Mouse (Mus musculus): Measurements from ENCODE around the gene Olfr1313. TPM values are rescaled to one million over a fixed set of nuclear protein-coding genes. Genes with fewer than 3 reads are reported as not detected.
"Not testable (repeated sequence)": the region's sequence is repeated elsewhere in the genome, so short reads cannot be mapped to it uniquely, and the experiment has no call there.

The Olfr1313 gene
- not detected in 2 replicates for polyA plus RNA-seq (2015; fragmentation: Nextera tagmentation; extraction: Ambion mirVana)

DNA sequence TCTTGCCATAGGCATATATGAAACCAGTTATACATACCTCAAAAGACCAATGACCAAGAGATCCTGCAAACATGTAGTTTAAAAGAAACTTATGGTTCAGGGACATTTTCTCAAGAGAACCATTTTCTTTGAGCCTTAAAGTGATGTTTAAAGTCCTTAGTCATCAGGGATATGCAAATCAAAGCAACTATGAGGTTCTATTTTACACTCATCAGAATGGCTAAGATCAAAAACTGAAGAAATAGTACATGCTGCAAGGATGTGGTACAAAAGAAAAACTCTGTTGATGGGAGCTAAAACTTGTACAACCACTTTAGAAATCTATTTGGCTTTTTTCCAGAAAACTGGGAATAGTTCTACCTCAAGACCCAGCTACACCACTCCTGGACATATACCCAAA is at the start of gene Olfr1313:
Gene Olfr1313, minus strand, starts transcription at position 101 of the 400 bp plus-strand sequence.
- Histone ChIP-seq H3K36me3 (ENCODE audit: control insufficient read depth, insufficient read depth, low read length) (no peaks in the 10 kb centered on the region), H3K9me3 (ENCODE audit: control insufficient read depth, low read length) (no peaks in the 10 kb centered on the region), H3K27ac (replicated peaks) (no peak within 1 kb of the TSS), H3K4me2 (replicated peaks; ENCODE audit: low read depth) (no peak within 1 kb of the TSS), H3K4me3 (ENCODE audit: low read depth, low read length) (no peak within 1 kb of the TSS), H3K27me3 (ENCODE audit: control insufficient read depth, insufficient read depth, low read length) (no peaks in the 10 kb centered on the region), H3K9ac (ENCODE audit: low read length) (no peak within 1 kb of the TSS), H3K4me1 (replicated peaks; ENCODE audit: control insufficient read depth, insufficient read depth) (no peaks in the 10 kb centered on the region)
- DNase-seq (ENCODE audit: low spot score) (no peak), ATAC-seq (ENCODE audit: low FRiP score, low TSS enrichment) (no peak)
- TF ChIP-seq CTCF (IDR thresholded peaks at IDR 0.05; ENCODE audit: low read depth), result no peak
- no peak for TF ChIP-seq EP300 (optimal IDR thresholded peaks at IDR 0.05)

DNA sequence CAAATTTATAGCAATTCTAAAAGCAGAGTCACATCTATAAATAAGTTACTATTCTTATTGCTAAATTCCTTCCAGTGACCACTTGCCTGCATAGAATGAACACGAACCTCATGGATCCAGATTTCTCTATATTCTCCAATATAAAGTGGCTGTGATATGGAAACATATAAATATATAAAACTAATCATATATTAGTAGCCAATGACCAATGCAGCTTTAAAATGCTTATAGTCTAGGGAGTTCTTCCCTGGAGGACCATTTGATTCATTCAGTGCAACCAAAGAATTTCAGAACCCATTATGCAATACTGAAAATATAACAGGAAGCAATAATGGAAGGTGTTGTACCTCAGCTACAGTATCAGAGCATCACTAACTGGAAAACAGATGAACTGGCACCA is 37.7 kb upstream of the Olfr1313 start, which contains the start of gene Olfr1315-ps1:
Gene Olfr1315-ps1, minus strand, starts transcription at position 101 of the 400 bp plus-strand sequence.
- TF ChIP-seq EP300 (optimal IDR thresholded peaks at IDR 0.05), result no peak
- no peak for TF ChIP-seq CTCF (IDR thresholded peaks at IDR 0.05; ENCODE audit: low read depth)
- Histone ChIP-seq H3K27ac (replicated peaks) (no peak within 1 kb of the TSS), H3K4me3 (ENCODE audit: low read depth, low read length) (no peak within 1 kb of the TSS), H3K36me3 (ENCODE audit: control insufficient read depth, insufficient read depth, low read length) (no peaks in the 10 kb centered on the region), H3K4me1 (replicated peaks; ENCODE audit: control insufficient read depth, insufficient read depth) (no peaks in the 10 kb centered on the region), H3K9ac (ENCODE audit: low read length) (no peak within 1 kb of the TSS), H3K27me3 (ENCODE audit: control insufficient read depth, insufficient read depth, low read length) (no peaks in the 10 kb centered on the region), H3K4me2 (replicated peaks; ENCODE audit: low read depth) (no peak within 1 kb of the TSS), H3K9me3 (ENCODE audit: control insufficient read depth, low read length) (no peaks in the 10 kb centered on the region)
- DNase-seq (ENCODE audit: low spot score) (no peak), ATAC-seq (ENCODE audit: low FRiP score, low TSS enrichment) (no peak)
- 64% methylated on average over 1 of the region's 1 CpGs for WGBS

GRCm38 (mm10) chr2:112096681-112097080 is 19.0 kb upstream of the Olfr1313 start, which contains the start of gene Olfr1314:
Gene Olfr1314, minus strand, starts transcription at chr2:112096781.
- Histone ChIP-seq H3K27ac (replicated peaks) (no peak within 1 kb of the TSS), H3K27me3 (ENCODE audit: control insufficient read depth, insufficient read depth, low read length) (no peaks in the 10 kb centered on the region), H3K9me3 (ENCODE audit: control insufficient read depth, low read length) (no peaks in the 10 kb centered on the region), H3K4me2 (replicated peaks; ENCODE audit: low read depth) (no peak within 1 kb of the TSS), H3K4me1 (replicated peaks; ENCODE audit: control insufficient read depth, insufficient read depth) (no peaks in the 10 kb centered on the region), H3K4me3 (ENCODE audit: low read depth, low read length) (no peak within 1 kb of the TSS), H3K9ac (ENCODE audit: low read length) (no peak within 1 kb of the TSS), H3K36me3 (ENCODE audit: control insufficient read depth, insufficient read depth, low read length) (no peaks in the 10 kb centered on the region)
- TF ChIP-seq EP300 (optimal IDR thresholded peaks at IDR 0.05) (no peak), CTCF (IDR thresholded peaks at IDR 0.05; ENCODE audit: low read depth) (no peak)
- ATAC-seq (ENCODE audit: low FRiP score, low TSS enrichment) (no peak), DNase-seq (ENCODE audit: low spot score) (no peak)

DNA sequence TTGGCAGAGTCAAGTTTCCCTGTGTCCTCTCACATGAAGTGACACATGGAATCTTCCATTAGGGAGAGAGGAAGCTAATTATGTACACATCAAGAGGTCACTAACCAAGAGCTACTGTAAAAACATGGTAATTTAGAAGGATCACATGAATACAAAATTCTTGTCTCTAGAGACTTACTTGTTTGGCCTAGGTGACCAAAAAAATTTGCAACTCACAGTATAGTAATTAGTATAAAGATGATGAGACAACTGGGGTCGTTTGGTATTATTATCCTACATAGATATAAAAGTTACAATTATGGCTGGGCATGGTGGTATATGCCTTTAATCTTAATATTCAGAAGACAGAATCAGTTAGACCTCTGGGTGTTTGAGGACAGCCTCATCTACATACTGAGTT is 27.5 kb downstream of the Olfr1313 start, which contains the start of gene Olfr1312:
Gene Olfr1312, minus strand, starts transcription at position 101 of the 400 bp plus-strand sequence.
- ATAC-seq (ENCODE audit: low FRiP score, low TSS enrichment) (no peak), DNase-seq (ENCODE audit: low spot score) (no peak)
- TF ChIP-seq CTCF (IDR thresholded peaks at IDR 0.05; ENCODE audit: low read depth) (no peak), EP300 (optimal IDR thresholded peaks at IDR 0.05) (no peak)
- Histone ChIP-seq H3K9ac (ENCODE audit: low read length) (no peak within 1 kb of the TSS), H3K4me3 (ENCODE audit: low read depth, low read length) (no peak within 1 kb of the TSS), H3K27ac (replicated peaks) (no peak within 1 kb of the TSS), H3K27me3 (ENCODE audit: control insufficient read depth, insufficient read depth, low read length) (no peaks in the 10 kb centered on the region), H3K4me1 (replicated peaks; ENCODE audit: control insufficient read depth, insufficient read depth) (no peaks in the 10 kb centered on the region), H3K9me3 (ENCODE audit: control insufficient read depth, low read length) (no peaks in the 10 kb centered on the region), H3K4me2 (replicated peaks; ENCODE audit: low read depth) (no peak within 1 kb of the TSS), H3K36me3 (ENCODE audit: control insufficient read depth, insufficient read depth, low read length) (no peaks in the 10 kb centered on the region)
- 28% methylated on average over 1 of the region's 1 CpGs for WGBS

DNA sequence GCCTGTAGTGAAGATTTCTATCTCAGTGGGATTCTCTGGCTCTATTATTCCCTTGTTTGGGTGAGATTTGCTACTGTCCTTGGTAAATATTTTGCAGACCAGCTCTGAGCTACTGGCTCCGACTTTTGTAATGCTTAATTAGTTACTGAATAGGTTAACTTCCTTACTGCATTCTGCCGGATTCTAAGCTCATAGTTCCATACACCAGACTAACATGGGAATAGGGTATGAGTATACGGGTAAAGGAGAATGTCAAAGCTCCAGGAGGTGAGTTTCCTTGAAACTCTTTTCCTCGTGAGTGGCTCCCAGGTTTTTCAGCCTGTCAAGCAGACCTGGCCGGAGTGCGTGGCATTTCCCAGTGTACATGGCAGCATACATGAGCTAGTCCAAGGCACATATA is 50.7 kb downstream of the Olfr1313 start:
- not testable (repeated sequence) for ATAC-seq (ENCODE audit: low FRiP score, low TSS enrichment); H3K4me2 ChIP-seq (replicated peaks; ENCODE audit: low read depth); H3K4me3 ChIP-seq (ENCODE audit: low read depth, low read length); DNase-seq (ENCODE audit: low spot score); H3K36me3 ChIP-seq (ENCODE audit: control insufficient read depth, insufficient read depth, low read length); H3K9ac ChIP-seq (ENCODE audit: low read length); H3K27me3 ChIP-seq (ENCODE audit: control insufficient read depth, insufficient read depth, low read length); H3K9me3 ChIP-seq (ENCODE audit: control insufficient read depth, low read length); H3K4me1 ChIP-seq (replicated peaks; ENCODE audit: control insufficient read depth, insufficient read depth); H3K27ac ChIP-seq (replicated peaks)
- WGBS, result 31% methylated on average over 6 of the region's 6 CpGs

- 89% methylated on average over 2 of the region's 2 CpGs for WGBS
Observed at GRCm38 (mm10) chr2:112024312-112024711, 53.3 kb downstream of the Olfr1313 start, which contains the start of gene Olfr1311. Gene Olfr1311, minus strand, starts transcription at chr2:112024412.

More at GRCm38 (mm10) chr2:112024312-112024711, 53.3 kb downstream of the Olfr1313 start, which contains the start of gene Olfr1311:
- no peaks in the 10 kb centered on the region for H3K9me3 ChIP-seq (ENCODE audit: control insufficient read depth, low read length)
- H3K27ac ChIP-seq (replicated peaks), result no peak within 1 kb of the TSS
- TF ChIP-seq EP300 (optimal IDR thresholded peaks at IDR 0.05) (no peak), CTCF (IDR thresholded peaks at IDR 0.05; ENCODE audit: low read depth) (no peak)
- H3K36me3 ChIP-seq (ENCODE audit: control insufficient read depth, insufficient read depth, low read length), result no peaks in the 10 kb centered on the region
- ATAC-seq (ENCODE audit: low FRiP score, low TSS enrichment) (no peak), DNase-seq (ENCODE audit: low spot score) (no peak)
- H3K9ac ChIP-seq (ENCODE audit: low read length), result no peak within 1 kb of the TSS
- no peak within 1 kb of the TSS for H3K4me3 ChIP-seq (ENCODE audit: low read depth, low read length)
- no peaks in the 10 kb centered on the region for H3K4me1 ChIP-seq (replicated peaks; ENCODE audit: control insufficient read depth, insufficient read depth)
- no peak within 1 kb of the TSS for H3K4me2 ChIP-seq (replicated peaks; ENCODE audit: low read depth)
- no peaks in the 10 kb centered on the region for H3K27me3 ChIP-seq (ENCODE audit: control insufficient read depth, insufficient read depth, low read length)

Other genes starting within 250 kb of the Olfr1313 start
- gene Olfr1305, start 200.7 kb downstream of the Olfr1313 start, polyA plus RNA-seq (2015; fragmentation: Nextera tagmentation; extraction: Ambion mirVana), result not detected in 2 replicates
- not detected in 2 replicates for gene Olfr1306, start 161.6 kb downstream of the Olfr1313 start, polyA plus RNA-seq (2015; fragmentation: Nextera tagmentation; extraction: Ambion mirVana)
- 0.04 TPM in 1 of 2 replicates, not detected in the other for gene Olfr1307, start 128.4 kb downstream of the Olfr1313 start, polyA plus RNA-seq (2015; fragmentation: Nextera tagmentation; extraction: Ambion mirVana)
- gene Olfr1308, start 112.9 kb downstream of the Olfr1313 start, polyA plus RNA-seq (2015; fragmentation: Nextera tagmentation; extraction: Ambion mirVana), result not detected in 2 replicates
- not detected in 2 replicates for gene Olfr1309, start 87.6 kb downstream of the Olfr1313 start, polyA plus RNA-seq (2015; fragmentation: Nextera tagmentation; extraction: Ambion mirVana)
- gene Olfr1310, start 65.1 kb downstream of the Olfr1313 start, polyA plus RNA-seq (2015; fragmentation: Nextera tagmentation; extraction: Ambion mirVana), result not detected in 2 replicates
- gene Olfr1311, start 53.4 kb downstream of the Olfr1313 start, polyA plus RNA-seq (2015; fragmentation: Nextera tagmentation; extraction: Ambion mirVana), result not detected in 2 replicates
- not detected in 2 replicates for gene Olfr1312, start 27.6 kb downstream of the Olfr1313 start, polyA plus RNA-seq (2015; fragmentation: Nextera tagmentation; extraction: Ambion mirVana)
- gene Olfr1314, start 18.9 kb upstream of the Olfr1313 start, polyA plus RNA-seq (2015; fragmentation: Nextera tagmentation; extraction: Ambion mirVana), result not detected in 2 replicates
- not detected in 2 replicates for gene Olfr1315-ps1, start 37.6 kb upstream of the Olfr1313 start, polyA plus RNA-seq (2015; fragmentation: Nextera tagmentation; extraction: Ambion mirVana)
- not detected in 2 replicates for gene Olfr1316, start 57.1 kb upstream of the Olfr1313 start, polyA plus RNA-seq (2015; fragmentation: Nextera tagmentation; extraction: Ambion mirVana)
- not detected in 2 replicates for gene Olfr1317, start 62.5 kb upstream of the Olfr1313 start, polyA plus RNA-seq (2015; fragmentation: Nextera tagmentation; extraction: Ambion mirVana)
- gene Olfr1318, start 76.4 kb upstream of the Olfr1313 start, polyA plus RNA-seq (2015; fragmentation: Nextera tagmentation; extraction: Ambion mirVana), result 0.05 TPM in 1 of 2 replicates, not detected in the other
- gene Lpcat4, start 161.6 kb upstream of the Olfr1313 start, polyA plus RNA-seq (2015; fragmentation: Nextera tagmentation; extraction: Ambion mirVana), result 40.2 and 52.0 TPM in 2 replicates
- gene Nutm1, start 181.4 kb upstream of the Olfr1313 start, polyA plus RNA-seq (2015; fragmentation: Nextera tagmentation; extraction: Ambion mirVana), result 0.06 and 0.10 TPM in 2 replicates
- 169 and 172 TPM in 2 replicates for gene Nop10, start 184.1 kb upstream of the Olfr1313 start, polyA plus RNA-seq (2015; fragmentation: Nextera tagmentation; extraction: Ambion mirVana)
- gene Slc12a6, start 188.0 kb upstream of the Olfr1313 start, polyA plus RNA-seq (2015; fragmentation: Nextera tagmentation; extraction: Ambion mirVana), result 5.4 and 6.2 TPM in 2 replicates
- not detected in 2 replicates for gene Gm21985, start 188.5 kb upstream of the Olfr1313 start, polyA plus RNA-seq (2015; fragmentation: Nextera tagmentation; extraction: Ambion mirVana)